Mouse (Mus musculus) embryonic fibroblast, embryonic 13.5 days (primary cell): ENCODE data around the gene Flvcr2. TPM values are rescaled to one million over a fixed set of nuclear protein-coding genes. Genes with fewer than 3 reads are reported as not detected.

ENCODE experiments used
- H3K27ac ChIP-seq: 2 replicates; pipeline ENCODE4 v1.5.1; 2012; ENCODE audit warnings: low read length, control low read depth, inconsistent platforms; ENCODE audit not compliant: insufficient read depth
- H3K4me1 ChIP-seq: 2 replicates; pipeline ENCODE4 v1.6.1; 2011; ENCODE audit warnings: low read length; ENCODE audit not compliant: control insufficient read depth, insufficient read depth
- H3K4me3 ChIP-seq: 2 replicates; pipeline ENCODE4 v1.5.1; 2011; ENCODE audit warnings: mild to moderate bottlenecking, control low read depth, low read length; ENCODE audit not compliant: insufficient read depth
- CTCF ChIP-seq: IDR thresholded peaks from 2 replicates; pipeline ENCODE4 v1.5.1; 2011; ENCODE audit warnings: mild to moderate bottlenecking, control low read depth, low read length, moderate library complexity, borderline replicate concordance; ENCODE audit not compliant: insufficient read depth
- POLR2A ChIP-seq: IDR thresholded peaks from 2 replicates; pipeline ENCODE4 v1.6.1; 2011; ENCODE audit warnings: low read depth, mild to moderate bottlenecking, control low read depth, low read length, moderate library complexity
- polyA plus RNA-seq: library from polyadenylated mRNA; stranded (reverse); fragments of >200 nt; gene quantifications from 2 replicates; pipeline ENCODE4 v1.2.4, GENCODE M21; 2011; ENCODE audit warnings: low read depth; ENCODE audit not compliant: missing spikeins, insufficient read length

Gene Flvcr2
- polyA plus RNA-seq, 1 experiment: 2.1 TPM

GRCm38 (mm10) chr12:85784916-85785815 is 38.8 kb downstream of the Flvcr2 start:
- no peak overlapping the region for H3K4me3 ChIP-seq
- H3K4me1 ChIP-seq: no peaks in the 10 kb centered on the region
- no peak overlapping the region for H3K27ac ChIP-seq
- TF ChIP-seq CTCF (no peak), POLR2A (no peak)

GRCm38 (mm10) chr12:85792158-85792557 is 45.8 kb downstream of the Flvcr2 start:
- Histone ChIP-seq H3K27ac (no peak overlapping the region), H3K4me3 (no peak overlapping the region), H3K4me1 (peaks cover 6% of the 10 kb centered on the region; the same call in 1 of the 2 replicates)
- no peak for TF ChIP-seq POLR2A
- no peak for TF ChIP-seq CTCF

GRCm38 (mm10) chr12:85792821-85793346 is 46.5 kb downstream of the Flvcr2 start:
- Histone ChIP-seq H3K27ac (no peak overlapping the region), H3K4me3 (no peak overlapping the region), H3K4me1 (peaks cover 6% of the 10 kb centered on the region; the same call in 1 of the 2 replicates)
- TF ChIP-seq CTCF (no peak), POLR2A (no peak)

- TF ChIP-seq POLR2A (no peak), CTCF (no peak)
- H3K4me1 ChIP-seq: peaks cover 6% of the 10 kb centered on the region; the same call in 1 of the 2 replicates
- H3K4me3 ChIP-seq: no peak overlapping the region
- no peak overlapping the region for H3K27ac ChIP-seq
These were observed 47.8 kb downstream of the Flvcr2 start for GRCm38 (mm10) chr12:85794094-85794493.

DNA sequence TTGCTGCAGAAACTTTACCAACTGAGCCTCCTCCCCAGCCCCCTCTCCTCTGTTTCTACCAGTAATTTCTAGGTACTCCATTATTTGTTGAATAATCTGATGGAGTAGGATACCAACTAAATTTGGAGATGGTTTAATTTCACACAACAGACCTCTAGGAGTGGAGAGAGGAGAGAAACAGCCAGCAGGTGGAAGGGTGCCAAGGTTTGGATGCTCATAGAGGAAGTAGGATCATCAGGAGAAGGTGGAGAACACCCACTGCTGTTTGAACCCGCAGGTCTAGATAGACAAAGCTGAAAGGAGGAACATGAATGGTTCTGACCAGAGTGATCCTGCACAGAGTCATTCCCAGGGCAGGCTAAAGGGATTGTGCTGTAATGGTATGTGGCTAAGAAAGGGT is 49.2 kb downstream of the Flvcr2 start:
- Histone ChIP-seq H3K4me1 (peaks cover 6% of the 10 kb centered on the region; the same call in 1 of the 2 replicates), H3K4me3 (no peak overlapping the region), H3K27ac (no peak overlapping the region)
- TF ChIP-seq POLR2A (no peak), CTCF (no peak)

GRCm38 (mm10) chr12:85800031-85800430 is 53.7 kb downstream of the Flvcr2 start:
- Histone ChIP-seq H3K4me1 (no peaks in the 10 kb centered on the region), H3K27ac (no peak overlapping the region), H3K4me3 (no peak overlapping the region)
- TF ChIP-seq POLR2A (no peak), CTCF (no peak)

DNA sequence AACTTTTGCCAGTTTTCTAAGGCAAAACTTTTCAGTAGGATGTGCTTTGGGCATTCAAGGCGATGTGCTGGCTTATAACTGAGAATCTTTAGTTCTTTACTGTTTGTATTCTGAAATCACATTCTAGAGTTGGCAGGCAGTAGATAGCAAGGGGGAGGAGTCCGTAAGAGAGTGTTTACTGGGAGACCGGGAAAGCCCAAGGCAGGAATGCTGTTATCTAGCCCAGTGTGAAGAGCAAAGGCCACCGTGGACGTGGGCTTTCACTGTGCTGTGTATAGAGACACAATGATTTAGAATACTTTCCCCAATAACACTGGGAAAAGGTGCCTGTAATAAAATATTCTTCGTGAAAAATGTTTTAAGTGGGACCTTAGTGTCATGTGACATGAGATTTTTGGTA is 63.4 kb downstream of the Flvcr2 start:
- no peak overlapping the region for H3K4me3 ChIP-seq
- no peaks in the 10 kb centered on the region for H3K4me1 ChIP-seq
- no peak for TF ChIP-seq CTCF
- no peak for TF ChIP-seq POLR2A
- no peak overlapping the region for H3K27ac ChIP-seq

GRCm38 (mm10) chr12:85810959-85811358 is 64.6 kb downstream of the Flvcr2 start:
- Histone ChIP-seq H3K4me3 (no peak overlapping the region), H3K27ac (no peak overlapping the region), H3K4me1 (no peaks in the 10 kb centered on the region)
- TF ChIP-seq POLR2A (no peak), CTCF (no peak)

- no peak overlapping the region for H3K4me3 ChIP-seq
- TF ChIP-seq POLR2A (no peak), CTCF (no peak)
- no peak overlapping the region for H3K27ac ChIP-seq
- H3K4me1 ChIP-seq: no peaks in the 10 kb centered on the region
These were observed 65.3 kb downstream of the Flvcr2 start for GRCm38 (mm10) chr12:85811676-85812075.

- no peaks in the 10 kb centered on the region for H3K4me1 ChIP-seq
- H3K27ac ChIP-seq: no peak overlapping the region
- TF ChIP-seq POLR2A (no peak), CTCF (no peak)
- no peak overlapping the region for H3K4me3 ChIP-seq
These were observed 67.3 kb downstream of the Flvcr2 start for GRCm38 (mm10) chr12:85813599-85813998.

DNA sequence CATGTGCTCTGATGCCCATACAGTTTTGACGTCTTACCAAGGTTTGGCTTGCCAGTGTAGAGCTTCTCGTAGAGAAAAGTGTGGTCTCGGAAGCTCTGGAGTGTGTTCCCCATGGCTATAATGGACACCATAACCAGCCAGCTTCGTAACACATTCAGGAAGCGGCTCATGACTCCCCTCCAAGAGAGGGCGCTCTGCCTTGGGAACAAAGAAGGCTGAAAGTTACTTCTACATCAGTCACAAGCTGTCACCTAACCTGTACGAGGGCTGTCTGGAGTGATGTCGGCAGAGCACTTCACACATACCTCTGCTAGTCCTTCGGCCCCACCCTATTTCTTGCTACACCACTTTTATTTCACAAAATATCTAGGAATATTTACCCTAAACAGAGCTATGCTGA is 75.7 kb downstream of the Flvcr2 start:
- Histone ChIP-seq H3K4me1 (peaks cover 3% of the 10 kb centered on the region; the same call in 1 of the 2 replicates), H3K4me3 (no peak overlapping the region), H3K27ac (no peak overlapping the region)
- TF ChIP-seq CTCF (no peak), POLR2A (no peak)
